Mouse (Mus musculus) cerebellum, adult (tissue): ENCODE measurements around the gene Guca1a.

Experiments
- ATAC-seq: cut with Nextera tagmentation; 2 replicates; pipeline ENCODE4 v1.9.2; 2017; ENCODE audit warnings: mild to moderate bottlenecking, moderate library complexity, mixed read lengths; ENCODE audit not compliant: insufficient number of reproducible peaks, low FRiP score, low TSS enrichment

Guca1a gene

DNA sequence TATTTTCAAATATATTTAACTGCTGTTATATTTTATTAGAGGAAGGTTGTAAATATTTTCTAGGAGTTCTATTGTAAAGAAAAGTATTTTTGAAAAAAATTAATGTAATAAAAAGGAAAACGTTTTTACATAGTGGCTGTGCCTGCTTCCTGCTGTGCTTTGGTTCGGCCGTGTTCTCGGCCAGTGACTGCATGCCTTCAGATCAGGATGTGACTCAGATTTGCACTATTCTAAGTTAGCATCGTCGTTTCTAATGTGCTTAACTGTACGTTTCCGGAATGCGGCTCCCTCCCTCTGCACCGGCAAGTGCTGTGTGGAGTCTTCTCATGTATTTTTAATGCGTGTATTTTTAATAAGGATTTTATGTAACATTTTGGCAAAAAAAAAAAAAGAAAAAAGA, 39.0 kb downstream of the Guca1a start:
- ATAC-seq = no peak

DNA sequence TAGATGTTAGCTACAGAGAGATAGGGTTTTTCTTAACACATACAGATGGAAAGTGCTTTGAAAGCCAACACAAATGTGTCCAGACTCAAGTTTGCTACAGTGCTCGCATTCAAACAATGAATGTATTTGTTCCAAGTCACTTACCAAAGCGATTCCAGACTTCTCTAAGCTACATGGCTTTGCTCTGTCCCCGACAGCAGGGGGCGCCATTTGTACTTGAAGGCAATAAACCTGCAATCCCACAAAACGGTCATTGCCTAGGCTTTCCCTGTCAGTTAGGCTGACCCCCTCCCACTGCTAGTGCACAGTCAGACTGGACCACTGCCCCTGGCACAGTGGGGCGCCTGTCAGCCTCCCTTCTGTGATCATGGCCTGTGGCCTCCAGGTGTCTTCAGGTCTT, 40.4 kb downstream of the Guca1a start:
- ATAC-seq = no peak

DNA sequence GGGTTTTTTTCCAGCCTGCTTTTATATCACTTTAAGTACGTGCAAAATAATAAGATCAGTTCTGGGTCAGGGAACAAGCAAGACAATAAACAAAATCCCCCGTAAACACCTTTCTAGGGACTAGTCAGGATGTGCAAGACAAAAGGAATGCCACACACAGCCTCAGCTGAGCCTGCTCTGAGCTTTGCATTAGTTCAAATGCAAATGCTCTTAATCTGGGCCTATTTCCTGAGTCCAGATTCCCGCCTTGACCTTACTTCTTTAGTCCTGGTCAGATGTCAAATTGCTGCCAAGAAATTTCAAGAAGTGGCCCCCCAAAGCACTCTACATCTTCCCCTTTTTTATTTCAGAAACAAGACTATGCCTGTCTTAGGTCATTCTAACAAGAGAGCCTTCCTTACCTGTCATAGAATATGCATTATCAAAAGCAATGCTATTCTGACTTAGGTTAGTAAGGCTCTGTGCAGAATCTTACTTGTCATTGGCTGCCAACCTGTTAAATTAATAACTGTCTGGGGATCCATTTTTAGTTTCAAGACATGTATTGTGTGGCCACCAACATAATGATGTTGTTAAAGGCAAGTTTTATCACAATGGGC, 50.6 kb downstream of the Guca1a start:
- no peak for ATAC-seq
